Mouse (Mus musculus) myocyte (in vitro differentiated cells): ENCODE measurements around the gene Adarb2. TPM values are rescaled to one million over a fixed set of nuclear protein-coding genes. Genes with fewer than 3 reads are reported as not detected.

Experiments
- H3K27me3 ChIP-seq: one replicate; pipeline ENCODE4 v1.6.1; 2011; ENCODE audit not compliant: control insufficient read depth, insufficient read depth, insufficient read length
- H3K36me3 ChIP-seq: one replicate; pipeline ENCODE4 v1.6.1; 2011; ENCODE audit not compliant: control insufficient read depth, insufficient read depth
- H3K4me2 ChIP-seq: one replicate; pipeline ENCODE4 v1.6.1; 2011; ENCODE audit warnings: low read depth, control low read depth
- H3K4me3 ChIP-seq: one replicate; pipeline ENCODE4 v1.5.1; 2011; ENCODE audit warnings: mild to moderate bottlenecking, control low read depth, moderate library complexity
- H3K79me2 ChIP-seq: one replicate; pipeline ENCODE4 v1.6.1; 2011; ENCODE audit not compliant: control insufficient read depth, insufficient read depth
- H3ac ChIP-seq: one replicate; pipeline ENCODE4 v1.6.1; 2011; ENCODE audit not compliant: control insufficient read depth, insufficient read length
- CEBPB ChIP-seq: IDR thresholded peaks from 2 replicates; pipeline ENCODE4 v1.6.1; 2011; ENCODE audit warnings: mild to moderate bottlenecking, moderate library complexity; ENCODE audit not compliant: poor library complexity, insufficient read depth, severe bottlenecking
- E2F4 ChIP-seq: IDR thresholded peaks from one replicate; pipeline ENCODE4 v1.6.1; 2011; ENCODE audit warnings: mild to moderate bottlenecking, control low read depth, moderate library complexity; ENCODE audit not compliant: insufficient read depth
- MAX ChIP-seq: IDR thresholded peaks from one replicate; pipeline ENCODE4 v1.6.1; 2011; ENCODE audit warnings: low read depth, mild to moderate bottlenecking, control low read depth
- MYOD1 ChIP-seq, 3 experiments: IDR thresholded peaks; one replicate each; pipeline ENCODE4 v1.6.1; 2011; ENCODE audit warnings: control low read depth in 2 of 3, low read depth in 2 of 3, mild to moderate bottlenecking in 2 of 3, moderate library complexity in 1 of 3; ENCODE audit not compliant: insufficient read length in 2 of 3, control insufficient read depth in 1 of 3
- MYOG ChIP-seq, 3 experiments: IDR thresholded peaks; one replicate each; pipeline ENCODE4 v1.6.1; 2011; ENCODE audit warnings: control low read depth in 2 of 3, low read depth in 2 of 3, mild to moderate bottlenecking in 2 of 3; ENCODE audit not compliant: insufficient read length in 2 of 3, control insufficient read depth in 1 of 3, insufficient read depth in 1 of 3
- POLR2A ChIP-seq: IDR thresholded peaks from one replicate; pipeline ENCODE4 v1.6.1; 2011; ENCODE audit warnings: low read depth, mild to moderate bottlenecking, control low read depth, moderate library complexity; ENCODE audit not compliant: insufficient read length
- POLR2AphosphoS2 ChIP-seq: IDR thresholded peaks from one replicate; pipeline ENCODE4 v1.6.1; 2011; ENCODE audit warnings: low read depth, control low read depth; ENCODE audit not compliant: insufficient read length
- REST ChIP-seq: IDR thresholded peaks from one replicate; pipeline ENCODE4 v1.6.1; 2011; ENCODE audit warnings: mild to moderate bottlenecking, control low read depth, moderate library complexity; ENCODE audit not compliant: insufficient read depth, insufficient read length
- SRF ChIP-seq: IDR thresholded peaks from one replicate; pipeline ENCODE4 v1.6.1; 2011; ENCODE audit warnings: low read depth; ENCODE audit not compliant: control insufficient read depth, insufficient read length
- TCF12 ChIP-seq: IDR thresholded peaks from one replicate; pipeline ENCODE4 v1.6.1; 2011; ENCODE audit warnings: mild to moderate bottlenecking, control low read depth; ENCODE audit not compliant: poor library complexity, insufficient read depth, severe bottlenecking
- TCF3 ChIP-seq: IDR thresholded peaks from one replicate; pipeline ENCODE4 v1.6.1; 2011; ENCODE audit warnings: low read depth, control low read depth; ENCODE audit not compliant: insufficient read length
- USF1 ChIP-seq: IDR thresholded peaks from one replicate; pipeline ENCODE4 v1.6.1; 2011; ENCODE audit warnings: low read depth, mild to moderate bottlenecking, control low read depth, moderate library complexity
- polyA plus RNA-seq: library from polyadenylated mRNA; unstranded; fragments of >200 nt; fragmentation: generic; extraction: Trizol; gene quantifications from one replicate; pipeline ENCODE4 v1.2.1, GENCODE M21; 2012; ENCODE audit warnings: missing spikeins

Gene Adarb2
- polyA plus RNA-seq, 1 experiment: not detected

DNA sequence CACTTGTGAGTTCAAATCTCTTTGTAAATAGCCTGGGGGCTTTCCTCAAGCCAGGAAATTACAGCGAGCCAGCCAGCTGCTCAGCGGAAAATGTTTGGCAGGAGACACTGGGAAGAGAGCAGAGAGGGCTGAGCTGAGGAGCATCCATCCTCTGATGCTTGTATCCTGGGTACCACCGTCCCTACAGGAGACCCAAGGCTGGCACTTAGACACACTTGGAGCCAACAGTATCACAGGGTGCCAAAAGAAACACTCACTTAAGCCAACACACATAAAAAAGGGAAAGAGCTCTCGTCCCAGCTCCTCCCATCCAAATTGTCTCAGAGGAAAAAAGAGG is 779 bp downstream of the Adarb2 start:
- TF ChIP-seq MAX: no peak
- no peak for TF ChIP-seq USF1
- no peak for TF ChIP-seq SRF
- no peak for TF ChIP-seq TCF3
- TF ChIP-seq MYOG (IDR thresholded peaks at IDR 0.05; ENCODE audit: control insufficient read depth in 1 of 3, insufficient read depth in 1 of 3, insufficient read length in 2 of 3, low read depth in 2 of 3): no peak
- no peak for TF ChIP-seq POLR2A
- no peak for TF ChIP-seq CEBPB
- TF ChIP-seq REST: no peak
- no peak for TF ChIP-seq POLR2AphosphoS2
- no peak for TF ChIP-seq TCF12
- TF ChIP-seq MYOD1 (IDR thresholded peaks at IDR 0.05; ENCODE audit: control insufficient read depth in 1 of 3, insufficient read length in 2 of 3, low read depth in 2 of 3): no peak
- TF ChIP-seq E2F4: no peak
- no peaks in the 10 kb centered on the region for H3K36me3 ChIP-seq
- no peaks in the 10 kb centered on the region for H3K79me2 ChIP-seq
- no peak overlapping the region for H3ac ChIP-seq
- no peak overlapping the region for H3K4me3 ChIP-seq
- peaks cover 17% of the 10 kb centered on the region for H3K27me3 ChIP-seq
- H3K4me2 ChIP-seq: no peak overlapping the region

DNA sequence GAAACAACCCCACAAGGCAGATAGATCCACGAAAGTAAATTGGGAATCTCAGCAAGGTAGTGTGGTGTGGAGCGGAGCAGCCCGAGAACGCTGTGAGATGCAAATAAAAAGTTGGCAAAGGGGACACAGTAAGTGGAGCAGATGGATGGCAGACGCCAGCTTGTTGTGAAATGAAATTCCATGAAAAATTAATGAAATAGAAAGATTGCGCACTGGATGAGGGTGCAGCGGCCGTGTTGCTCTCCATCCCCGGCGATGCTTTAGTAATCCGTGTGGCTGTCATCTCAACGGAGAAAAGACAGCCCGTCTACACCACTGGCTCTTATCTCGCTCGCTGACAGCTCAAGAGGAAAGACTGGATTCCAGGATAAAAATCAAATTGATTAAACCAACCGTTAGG is 4.7 kb downstream of the Adarb2 start:
- Histone ChIP-seq H3ac (no peak overlapping the region), H3K36me3 (no peaks in the 10 kb centered on the region), H3K27me3 (peaks cover 17% of the 10 kb centered on the region), H3K4me3 (no peak overlapping the region), H3K4me2 (no peak overlapping the region), H3K79me2 (no peaks in the 10 kb centered on the region)
- TF ChIP-seq USF1 (no peak), MYOD1 (IDR thresholded peaks at IDR 0.05; ENCODE audit: control insufficient read depth in 1 of 3, insufficient read length in 2 of 3, low read depth in 2 of 3) (no peak), POLR2AphosphoS2 (no peak), TCF12 (no peak), SRF (no peak), MAX (no peak), TCF3 (no peak), REST (no peak), MYOG (IDR thresholded peaks at IDR 0.05; ENCODE audit: control insufficient read depth in 1 of 3, insufficient read depth in 1 of 3, insufficient read length in 2 of 3, low read depth in 2 of 3) (no peak), CEBPB (no peak), E2F4 (no peak), POLR2A (no peak)

DNA sequence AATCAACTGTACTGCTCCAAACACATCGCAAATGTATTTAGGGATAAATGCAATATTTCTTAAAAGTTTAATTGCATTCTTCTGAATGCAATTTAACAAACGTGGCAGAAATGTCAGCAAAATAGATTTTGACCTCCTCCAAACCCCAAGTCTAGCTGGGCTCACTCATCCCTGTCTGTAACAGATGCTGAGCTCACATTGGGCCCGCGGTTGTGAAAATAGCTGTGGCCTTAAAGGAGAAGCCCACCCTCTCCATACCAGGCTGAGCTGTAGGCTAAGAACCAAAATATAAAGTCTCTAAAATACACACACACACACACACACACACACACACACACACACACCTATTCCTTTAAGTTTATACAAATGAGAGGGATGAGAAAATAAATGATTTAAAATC is 8.1 kb downstream of the Adarb2 start:
- Histone ChIP-seq H3K79me2 (no peaks in the 10 kb centered on the region), H3ac (no peak overlapping the region), H3K4me3 (no peak overlapping the region), H3K27me3 (no peaks in the 10 kb centered on the region), H3K36me3 (no peaks in the 10 kb centered on the region), H3K4me2 (no peak overlapping the region)
- no peak for TF ChIP-seq TCF12
- no peak for TF ChIP-seq E2F4
- TF ChIP-seq REST: no peak
- no peak for TF ChIP-seq MYOG (IDR thresholded peaks at IDR 0.05; ENCODE audit: control insufficient read depth in 1 of 3, insufficient read depth in 1 of 3, insufficient read length in 2 of 3, low read depth in 2 of 3)
- no peak for TF ChIP-seq POLR2A
- no peak for TF ChIP-seq MYOD1 (IDR thresholded peaks at IDR 0.05; ENCODE audit: control insufficient read depth in 1 of 3, insufficient read length in 2 of 3, low read depth in 2 of 3)
- no peak for TF ChIP-seq POLR2AphosphoS2
- TF ChIP-seq SRF: no peak
- TF ChIP-seq CEBPB: no peak
- TF ChIP-seq MAX: no peak
- no peak for TF ChIP-seq USF1
- TF ChIP-seq TCF3: no peak

DNA sequence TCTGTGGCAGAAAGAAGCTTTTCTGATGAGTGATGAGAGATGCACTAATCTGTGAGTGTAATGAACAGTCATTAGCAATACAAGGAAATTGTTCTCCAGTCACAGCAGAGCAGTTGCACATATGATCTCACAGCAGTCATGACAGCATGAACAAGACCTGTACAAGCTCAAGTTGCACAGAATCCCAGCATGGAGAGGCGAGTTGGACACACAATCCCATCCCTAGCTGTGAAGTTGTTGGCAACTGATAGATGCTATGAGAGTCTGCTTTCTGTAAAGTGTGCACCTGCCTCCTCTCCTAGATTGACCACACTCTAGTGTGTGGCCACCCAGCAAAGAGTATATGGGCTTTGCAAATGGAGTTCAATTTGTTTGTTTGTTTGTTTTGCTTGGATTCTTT is 36.2 kb downstream of the Adarb2 start:
- no peak for TF ChIP-seq E2F4
- no peak for TF ChIP-seq REST
- no peak for TF ChIP-seq POLR2A
- no peak for TF ChIP-seq MYOG (IDR thresholded peaks at IDR 0.05; ENCODE audit: control insufficient read depth in 1 of 3, insufficient read depth in 1 of 3, insufficient read length in 2 of 3, low read depth in 2 of 3)
- TF ChIP-seq SRF: no peak
- TF ChIP-seq TCF3: no peak
- no peaks in the 10 kb centered on the region for H3K79me2 ChIP-seq
- no peak overlapping the region for H3K4me3 ChIP-seq
- no peak overlapping the region for H3K4me2 ChIP-seq
- H3K27me3 ChIP-seq: no peaks in the 10 kb centered on the region
- H3K36me3 ChIP-seq: no peaks in the 10 kb centered on the region
- H3ac ChIP-seq: no peak overlapping the region

DNA sequence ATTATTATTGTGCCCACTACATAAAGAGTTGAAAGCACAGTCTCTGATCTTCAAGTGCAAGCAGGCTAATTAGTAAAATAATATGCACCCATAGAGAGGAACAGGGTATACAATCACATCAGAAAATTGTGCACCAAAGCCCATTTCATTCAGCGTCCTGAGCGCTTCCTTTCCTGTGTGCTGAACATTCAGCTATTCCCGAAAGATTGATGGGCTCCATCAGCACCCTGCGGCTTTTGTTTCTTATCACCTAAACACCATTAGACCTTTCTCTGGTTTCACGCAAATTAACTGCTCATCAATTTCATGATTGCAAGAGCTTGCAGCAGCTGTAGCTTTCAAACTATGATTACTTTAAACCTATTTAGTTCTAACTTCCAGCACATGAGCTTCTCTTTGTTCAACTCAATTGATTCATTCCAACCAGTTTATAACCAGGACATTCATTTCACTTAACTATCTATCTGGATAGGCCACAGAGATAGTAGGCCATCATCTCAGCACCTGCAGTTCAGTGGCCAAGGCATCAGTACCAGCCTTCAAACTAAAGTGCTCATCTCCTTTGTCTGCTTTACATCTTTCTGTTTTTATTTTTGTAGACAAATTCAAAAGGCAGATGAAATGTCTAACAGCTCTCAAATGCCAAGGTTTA is 45.5 kb downstream of the Adarb2 start:
- no peaks in the 10 kb centered on the region for H3K36me3 ChIP-seq
- no peak overlapping the region for H3K4me2 ChIP-seq
- no peak overlapping the region for H3ac ChIP-seq
- no peak for TF ChIP-seq POLR2A
- TF ChIP-seq CEBPB: no peak
- TF ChIP-seq SRF: no peak
- no peak for TF ChIP-seq TCF12
- no peak for TF ChIP-seq E2F4
- no peak for TF ChIP-seq REST
- H3K79me2 ChIP-seq: no peaks in the 10 kb centered on the region
- H3K27me3 ChIP-seq: no peaks in the 10 kb centered on the region
- H3K4me3 ChIP-seq: no peak overlapping the region
